Mouse (Mus musculus): ENCODE data around the gene Pla2g15. TPM values are rescaled to one million over a fixed set of nuclear protein-coding genes. Genes with fewer than 3 reads are reported as not detected.

Gene Pla2g15
- polyA plus RNA-seq, 1 experiment from 2014 or later = 3.8 TPM

GRCm38 (mm10) chr8:106178428-106178827 lies 28.2 kb downstream of the Pla2g15 start:
- ATAC-seq (ENCODE audit: insufficient read depth) (no peak), DNase-seq (peak; percentile 32)
- no peak overlapping the region for H3K4me3 ChIP-seq (ENCODE audit: low read depth, low read length)
- peaks cover 11% of the 10 kb centered on the region; the same call in 1 of the 2 replicates for H3K36me3 ChIP-seq (ENCODE audit: insufficient read depth)
- H3K4me2 ChIP-seq = no peak overlapping the region; the same call in 1 of the 2 replicates
- H3K27ac ChIP-seq (ENCODE audit: low read depth) = peak overlapping the region; percentile 67
- 20% methylated on average over 2 of the region's 2 CpGs for WGBS
- peaks cover 3% of the 10 kb centered on the region; the same call in 1 of the 2 replicates for H3K4me1 ChIP-seq (ENCODE audit: insufficient read depth)
- H3K9me3 ChIP-seq (ENCODE audit: low read depth, low read length) = no peaks in the 10 kb centered on the region
- no peak for TF ChIP-seq CTCF (IDR thresholded peaks at IDR 0.05; ENCODE audit: low read depth)
- H3K27me3 ChIP-seq (ENCODE audit: insufficient read depth, low read length) = no peaks in the 10 kb centered on the region
- H3K9ac ChIP-seq = no peak overlapping the region

GRCm38 (mm10) chr8:106185628-106186270 lies 35.5 kb downstream of the Pla2g15 start:
- WGBS = 84% methylated on average over 8 of the region's 8 CpGs
- DNase-seq = no peak

GRCm38 (mm10) chr8:106186394-106186793 lies 36.2 kb downstream of the Pla2g15 start:
- H3K4me3 ChIP-seq (ENCODE audit: low read depth, low read length) = no peak overlapping the region
- 92% methylated on average over 3 of the region's 3 CpGs for WGBS
- no peak for ATAC-seq (ENCODE audit: insufficient read depth)
- no peaks in the 10 kb centered on the region for H3K4me1 ChIP-seq (ENCODE audit: insufficient read depth)
- H3K27ac ChIP-seq (ENCODE audit: low read depth) = no peak overlapping the region
- peaks cover 31% of the 10 kb centered on the region for H3K36me3 ChIP-seq (ENCODE audit: insufficient read depth)
- no peak for TF ChIP-seq CTCF (IDR thresholded peaks at IDR 0.05; ENCODE audit: low read depth)
- no peaks in the 10 kb centered on the region for H3K9me3 ChIP-seq (ENCODE audit: low read depth, low read length)
- no peaks in the 10 kb centered on the region for H3K27me3 ChIP-seq (ENCODE audit: insufficient read depth, low read length)
- no peak overlapping the region for H3K4me2 ChIP-seq
- no peak for DNase-seq
- H3K9ac ChIP-seq = no peak overlapping the region

More at GRCm38 (mm10) chr8:106185628-106186270, 35.5 kb downstream of the Pla2g15 start:
- Histone ChIP-seq H3K9me3 (ENCODE audit: low read depth, low read length) (no peaks in the 10 kb centered on the region), H3K4me1 (ENCODE audit: insufficient read depth) (no peaks in the 10 kb centered on the region), H3K9ac (no peak overlapping the region), H3K4me3 (ENCODE audit: low read depth, low read length) (no peak overlapping the region), H3K27ac (ENCODE audit: low read depth) (no peak overlapping the region), H3K27me3 (ENCODE audit: insufficient read depth, low read length) (no peaks in the 10 kb centered on the region), H3K4me2 (no peak overlapping the region), H3K36me3 (ENCODE audit: insufficient read depth) (peaks cover 25% of the 10 kb centered on the region)
- no peak for TF ChIP-seq CTCF (IDR thresholded peaks at IDR 0.05; ENCODE audit: low read depth)
- ATAC-seq (ENCODE audit: insufficient read depth) = no peak

- peaks cover 37% of the 10 kb centered on the region for H3K36me3 ChIP-seq (ENCODE audit: insufficient read depth)
- H3K9ac ChIP-seq = no peak overlapping the region
- no peaks in the 10 kb centered on the region for H3K4me1 ChIP-seq (ENCODE audit: insufficient read depth)
- H3K4me2 ChIP-seq = no peak overlapping the region
- WGBS = 92% methylated on average over 4 of the region's 4 CpGs
- DNase-seq (no peak), ATAC-seq (ENCODE audit: insufficient read depth) (no peak)
- H3K27ac ChIP-seq (ENCODE audit: low read depth) = no peak overlapping the region
- H3K4me3 ChIP-seq (ENCODE audit: low read depth, low read length) = no peak overlapping the region
- no peaks in the 10 kb centered on the region for H3K27me3 ChIP-seq (ENCODE audit: insufficient read depth, low read length)
- no peaks in the 10 kb centered on the region for H3K9me3 ChIP-seq (ENCODE audit: low read depth, low read length)
- TF ChIP-seq CTCF (IDR thresholded peaks at IDR 0.05; ENCODE audit: low read depth) = no peak
These were observed 39.0 kb downstream of the Pla2g15 start for GRCm38 (mm10) chr8:106189162-106189561.

- no peak overlapping the region for H3K9ac ChIP-seq
- TF ChIP-seq CTCF (IDR thresholded peaks at IDR 0.05; ENCODE audit: low read depth) = no peak
- ATAC-seq (ENCODE audit: insufficient read depth) = no peak
- H3K27me3 ChIP-seq (ENCODE audit: insufficient read depth, low read length) = no peaks in the 10 kb centered on the region
- no peaks in the 10 kb centered on the region for H3K4me1 ChIP-seq (ENCODE audit: insufficient read depth)
- H3K36me3 ChIP-seq (ENCODE audit: insufficient read depth) = peaks cover 59% of the 10 kb centered on the region
- no peaks in the 10 kb centered on the region for H3K9me3 ChIP-seq (ENCODE audit: low read depth, low read length)
- no peak overlapping the region for H3K4me3 ChIP-seq (ENCODE audit: low read depth, low read length)
- H3K4me2 ChIP-seq = no peak overlapping the region
- no peak for DNase-seq
- no peak overlapping the region for H3K27ac ChIP-seq (ENCODE audit: low read depth)
- 75% methylated on average over 5 of the region's 5 CpGs for WGBS
These were observed 41.4 kb downstream of the Pla2g15 start for GRCm38 (mm10) chr8:106191639-106192038.

GRCm38 (mm10) chr8:106193162-106193561 lies 43.0 kb downstream of the Pla2g15 start:
- no peak for TF ChIP-seq CTCF (IDR thresholded peaks at IDR 0.05; ENCODE audit: low read depth)
- no peak overlapping the region for H3K27ac ChIP-seq (ENCODE audit: low read depth)
- no peaks in the 10 kb centered on the region for H3K9me3 ChIP-seq (ENCODE audit: low read depth, low read length)
- WGBS = 82% methylated on average over 6 of the region's 6 CpGs
- DNase-seq (no peak), ATAC-seq (ENCODE audit: insufficient read depth) (no peak)
- no peak overlapping the region for H3K4me3 ChIP-seq (ENCODE audit: low read depth, low read length)
- peaks cover 66% of the 10 kb centered on the region for H3K36me3 ChIP-seq (ENCODE audit: insufficient read depth)
- H3K27me3 ChIP-seq (ENCODE audit: insufficient read depth, low read length) = no peaks in the 10 kb centered on the region
- no peaks in the 10 kb centered on the region for H3K4me1 ChIP-seq (ENCODE audit: insufficient read depth)
- no peak overlapping the region for H3K4me2 ChIP-seq
- H3K9ac ChIP-seq = no peak overlapping the region

- Histone ChIP-seq H3K9ac (no peak overlapping the region), H3K4me1 (ENCODE audit: insufficient read depth) (no peaks in the 10 kb centered on the region), H3K4me2 (no peak overlapping the region), H3K9me3 (ENCODE audit: low read depth, low read length) (no peaks in the 10 kb centered on the region), H3K27ac (ENCODE audit: low read depth) (no peak overlapping the region), H3K36me3 (ENCODE audit: insufficient read depth) (peaks cover 71% of the 10 kb centered on the region), H3K27me3 (ENCODE audit: insufficient read depth, low read length) (no peaks in the 10 kb centered on the region), H3K4me3 (ENCODE audit: low read depth, low read length) (no peak overlapping the region)
- no peak for TF ChIP-seq CTCF (IDR thresholded peaks at IDR 0.05; ENCODE audit: low read depth)
- 74% methylated on average over 5 of the region's 5 CpGs for WGBS
- no peak for DNase-seq
- no peak for ATAC-seq (ENCODE audit: insufficient read depth)
These were observed 43.9 kb downstream of the Pla2g15 start for GRCm38 (mm10) chr8:106194062-106194461.
